Mouse (Mus musculus) central nervous system, embryonic 18 days (tissue): ENCODE results near the gene Camsap2. TPM values are rescaled to one million over a fixed set of nuclear protein-coding genes. Genes with fewer than 3 reads are reported as not detected.

Source experiments
- polyA plus RNA-seq: library from polyadenylated mRNA; depleted of rRNA; stranded (reverse); fragments of >200 nt; gene quantifications from 2 replicates; pipeline ENCODE4 v1.2.3, GENCODE M21; 2012; rRNA removed

Camsap2 gene
- 49.9 and 54.1 TPM in 2 replicates for polyA plus RNA-seq

DNA sequence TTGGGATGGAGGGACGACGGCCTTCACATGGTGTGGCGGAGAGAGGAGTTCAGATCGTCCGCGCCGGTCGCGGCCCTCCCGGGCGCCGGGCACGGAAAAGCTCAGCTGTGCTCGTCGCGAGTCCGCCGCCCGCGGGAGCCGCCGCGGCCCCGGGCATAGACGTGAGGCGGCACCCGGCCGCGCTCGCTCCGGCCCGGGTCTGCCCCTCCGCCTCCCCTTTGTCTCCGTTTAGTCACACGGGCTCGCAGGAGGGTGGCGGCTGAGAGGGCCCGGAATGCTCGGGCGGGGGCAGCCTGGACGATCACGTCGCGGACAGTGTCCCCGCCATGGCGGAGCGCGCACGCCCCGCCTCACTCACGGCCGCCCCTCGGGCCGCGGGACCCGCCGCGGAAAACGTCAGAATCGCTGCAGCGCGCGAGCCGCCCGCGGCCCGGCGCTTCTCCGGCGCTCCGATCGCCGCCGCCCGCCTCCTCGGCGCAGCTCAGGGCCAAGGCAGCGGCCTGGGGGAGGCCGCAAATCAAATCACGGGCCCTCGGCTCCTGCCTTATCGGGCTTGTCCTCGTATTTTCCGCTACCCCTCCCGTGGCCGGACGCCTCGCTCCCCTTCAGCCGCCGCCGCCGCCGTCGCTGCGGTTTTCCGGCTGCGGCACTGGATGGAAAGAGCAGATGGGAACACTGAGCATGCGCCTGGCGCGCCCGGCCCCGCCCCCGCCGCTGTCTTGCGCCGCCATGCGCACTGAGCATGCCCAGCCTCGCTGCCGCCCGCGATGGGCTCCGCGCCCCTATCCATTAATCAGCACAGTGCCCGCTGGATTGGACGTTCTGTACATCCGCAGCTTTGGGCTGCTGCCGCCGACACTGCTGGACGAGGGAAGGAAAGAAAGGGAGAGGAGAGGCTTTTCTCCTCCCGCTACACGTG is at the start of gene Camsap2:
Camsap2 (minus strand) TSS at position 651 of the 919 bp plus-strand sequence.

GRCm38 (mm10) chr1:136260635-136261238 is 85.2 kb downstream of the Camsap2 start, which contains the start of gene Gpr25:
Gene Gpr25, minus strand, starts transcription at chr1:136260873.

GRCm38 (mm10) chr1:136233892-136234594 is 111.9 kb downstream of the Camsap2 start, which contains the start of gene Inava:
Gene Inava, minus strand, starts transcription at chr1:136234264.

Other genes starting within 250 kb of the Camsap2 start
- 97.3 and 121 TPM in 2 replicates for gene Kif21b, start 214.7 kb downstream of the Camsap2 start, polyA plus RNA-seq
- gene Mroh3, start 133.3 kb downstream of the Camsap2 start, polyA plus RNA-seq: 0.26 and 0.44 TPM in 2 replicates
- 4.4 and 5.0 TPM in 2 replicates for gene Inava, start 111.8 kb downstream of the Camsap2 start, polyA plus RNA-seq
- gene Gpr25, start 85.2 kb downstream of the Camsap2 start, polyA plus RNA-seq: 5.5 and 6.6 TPM in 2 replicates
- gene Ddx59, start 69.2 kb upstream of the Camsap2 start, polyA plus RNA-seq: 9.3 and 9.5 TPM in 2 replicates
- gene Kif14, start 120.2 kb upstream of the Camsap2 start, polyA plus RNA-seq: 0.96 and 1.1 TPM in 2 replicates